Mouse (Mus musculus): ENCODE measurements around the gene Pax1.

DNA sequence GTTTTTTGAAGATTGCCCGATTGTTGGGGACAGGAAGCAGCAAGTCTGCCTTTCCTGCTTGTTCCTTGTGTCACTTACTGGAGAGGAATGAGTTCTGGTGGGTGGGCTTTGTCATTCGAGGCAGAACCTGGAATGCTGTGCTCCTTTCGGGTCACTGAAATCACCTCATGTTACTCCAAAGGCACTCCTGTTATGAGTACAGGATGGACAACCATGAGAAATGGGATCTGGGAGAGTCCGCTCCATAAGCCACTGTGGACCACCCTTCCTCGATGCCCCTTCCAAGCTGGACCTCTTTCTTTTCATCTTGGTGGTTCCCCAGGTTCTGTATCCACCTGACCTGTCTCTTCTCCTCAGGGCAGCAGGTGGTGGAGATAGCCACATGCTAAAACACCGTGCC is 2.5 kb downstream of the Pax1 start:
- no peak for TF ChIP-seq CTCF (IDR thresholded peaks at IDR 0.05; ENCODE audit: extremely low read depth, insufficient read depth, insufficient read length, insufficient replicate concordance)
- no peak for TF ChIP-seq POLR2A (IDR thresholded peaks at IDR 0.05; ENCODE audit: low read depth, low read length)

Data from spleen, adult 2 months (tissue).